Mouse (Mus musculus) thymus, adult 2 months (tissue): ENCODE results near the gene Frmd4a.

Source experiments
- CTCF ChIP-seq: fragments of 200-500 bp; IDR thresholded peaks from 2 replicates; pipeline ENCODE4 v1.5.1; 2012; ENCODE audit warnings: mild to moderate bottlenecking, control low read depth, low read length, moderate library complexity, borderline replicate concordance; ENCODE audit not compliant: control insufficient read depth, poor library complexity, insufficient read depth; ENCODE audit errors: extremely low read depth
- POLR2A ChIP-seq: fragments of 200-500 bp; IDR thresholded peaks from 2 replicates; pipeline ENCODE4 v1.6.1; 2012; ENCODE audit warnings: mild to moderate bottlenecking, low read length, control low read depth, moderate library complexity; ENCODE audit not compliant: control insufficient read depth, poor library complexity, insufficient read depth; ENCODE audit errors: extremely low read depth

DNA sequence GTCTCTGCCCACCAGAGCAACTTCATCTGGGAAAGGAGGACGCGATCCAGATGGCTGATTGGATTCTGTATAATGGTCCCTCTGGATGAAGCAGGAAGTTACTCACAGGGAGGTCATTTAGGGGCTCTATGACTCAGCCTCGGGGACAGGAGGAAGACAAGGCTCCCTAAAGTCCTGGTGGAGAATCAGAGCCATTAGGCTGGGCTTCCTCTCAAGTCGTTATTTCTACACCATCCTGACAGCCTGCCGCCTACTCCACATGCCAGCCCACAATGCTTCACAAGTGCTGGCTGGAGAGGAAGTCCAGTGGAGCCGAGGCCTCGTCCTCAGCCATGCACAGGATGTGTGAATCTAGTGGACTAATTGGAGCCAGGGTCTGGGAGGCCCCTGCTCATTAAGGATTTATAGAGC lies 537.7 kb downstream of the Frmd4a start:
- TF ChIP-seq CTCF: no peak
- TF ChIP-seq POLR2A: no peak
